Mouse (Mus musculus): Measurements from ENCODE around the gene Sin3a. TPM values are rescaled to one million over a fixed set of nuclear protein-coding genes. Genes with fewer than 3 reads are reported as not detected.

Sin3a gene
- total and polyA plus RNA-seq, 2 experiments from 2014 or later: 13.4 to 85.7 TPM

DNA sequence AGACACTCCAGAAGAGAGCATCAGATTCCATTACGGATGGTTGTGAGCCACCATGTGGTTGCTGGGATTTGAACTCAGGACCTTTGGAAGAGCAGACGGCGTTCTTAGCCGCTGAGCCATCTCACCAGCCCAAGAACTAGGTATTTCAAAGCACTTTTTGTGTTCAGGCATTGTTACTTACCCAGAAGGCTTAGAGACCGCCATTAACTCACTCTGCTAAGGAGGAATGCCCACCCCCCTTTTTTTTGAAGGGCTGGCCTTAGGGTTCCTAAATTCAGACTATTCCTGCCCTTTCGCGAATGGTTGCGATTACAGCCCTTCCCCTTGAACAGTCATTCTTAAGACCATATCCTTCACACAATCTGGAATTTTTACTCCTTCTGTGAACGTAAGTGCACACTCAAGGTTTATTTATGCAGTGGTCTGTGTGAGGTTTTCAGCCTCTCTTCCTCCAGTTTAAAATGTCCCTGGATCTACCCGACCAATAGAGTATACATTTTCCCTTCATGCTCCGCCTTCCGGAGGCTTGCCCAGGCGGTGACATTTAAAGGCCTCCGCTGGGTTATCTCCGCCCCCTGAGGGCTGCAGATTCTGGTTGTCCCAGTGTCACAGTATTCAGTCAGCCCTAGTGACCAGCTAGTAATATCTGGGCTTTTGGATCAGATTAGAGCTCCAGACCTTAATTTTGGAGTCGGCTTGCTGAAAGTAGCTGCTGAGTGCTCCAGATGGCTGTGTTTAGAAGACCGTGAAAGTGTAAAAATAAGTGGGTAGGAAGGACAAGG is 3.2 kb downstream of the Sin3a start:
- peak overlapping the region; percentile 42; the same call in 1 of the 2 replicates for H3K9ac ChIP-seq (replicated peaks; ENCODE audit: low read length, poor library complexity, severe bottlenecking)
- ATAC-seq (ENCODE audit: low FRiP score) (no peak), DNase-seq (ENCODE audit: low spot score) (peak; percentile 71)
- no peak for TF ChIP-seq CTCF (IDR thresholded peaks at IDR 0.05)
- peak overlapping the region; percentile 68 for H3K27ac ChIP-seq (ENCODE audit: low read depth, low read length)
- WGBS: 5% methylated on average over 17 of the region's 17 CpGs
- H3K27me3 ChIP-seq (ENCODE audit: insufficient read depth, low read length): no peaks in the 10 kb centered on the region
- no peaks in the 10 kb centered on the region for H3K9me3 ChIP-seq (ENCODE audit: low read length)
- peak overlapping the region; percentile 96 for H3K4me3 ChIP-seq (ENCODE audit: low read depth, low read length)
- peak overlapping the region; percentile 86 for H3K4me2 ChIP-seq (ENCODE audit: low read depth, low read length, poor library complexity, severe bottlenecking)
- H3K4me1 ChIP-seq (ENCODE audit: insufficient read depth, low read length): peaks cover 15% of the 10 kb centered on the region; the same call in 1 of the 2 replicates
- no peaks in the 10 kb centered on the region for H3K36me3 ChIP-seq (ENCODE audit: insufficient read depth, low read length)

DNA sequence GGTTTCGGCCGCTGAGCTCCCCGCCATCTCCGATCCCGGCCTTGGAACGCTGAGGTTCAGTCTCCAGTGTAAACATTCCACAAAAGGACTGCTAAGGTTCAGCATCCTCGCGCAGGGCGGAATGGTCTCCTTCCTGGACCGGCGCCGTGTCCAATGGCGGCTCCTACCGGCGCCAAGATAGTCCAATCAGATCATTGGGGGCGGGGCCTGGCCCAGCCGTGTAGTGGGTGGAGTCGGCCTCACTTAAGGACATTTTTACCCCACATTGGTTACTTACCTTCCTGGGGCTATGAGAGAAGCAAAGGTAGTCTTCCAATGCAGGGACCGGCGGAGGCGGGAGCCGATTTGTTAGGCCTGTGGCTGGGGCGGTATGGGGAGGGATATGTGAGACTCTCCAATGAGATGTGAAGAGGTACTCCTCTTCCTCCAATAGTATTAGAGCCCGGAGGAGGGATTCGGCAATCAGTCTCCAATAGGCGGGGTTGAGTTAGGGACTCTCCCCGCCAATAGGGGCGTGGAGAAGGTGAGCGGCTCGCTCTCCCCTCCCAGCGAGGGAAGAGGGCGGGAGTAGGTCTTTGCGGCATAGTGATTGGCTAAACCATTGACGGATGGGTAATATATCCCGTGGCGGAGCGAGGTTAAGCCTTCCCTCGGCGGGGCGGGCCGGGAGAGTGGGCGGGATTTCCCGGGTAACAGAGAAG is 4.0 kb downstream of the Sin3a start:
- WGBS: under 1% methylated on average over 43 of the region's 43 CpGs
- no peaks in the 10 kb centered on the region for H3K36me3 ChIP-seq (ENCODE audit: insufficient read depth, low read length)
- ATAC-seq (ENCODE audit: low FRiP score): peak; percentile 91

DNA sequence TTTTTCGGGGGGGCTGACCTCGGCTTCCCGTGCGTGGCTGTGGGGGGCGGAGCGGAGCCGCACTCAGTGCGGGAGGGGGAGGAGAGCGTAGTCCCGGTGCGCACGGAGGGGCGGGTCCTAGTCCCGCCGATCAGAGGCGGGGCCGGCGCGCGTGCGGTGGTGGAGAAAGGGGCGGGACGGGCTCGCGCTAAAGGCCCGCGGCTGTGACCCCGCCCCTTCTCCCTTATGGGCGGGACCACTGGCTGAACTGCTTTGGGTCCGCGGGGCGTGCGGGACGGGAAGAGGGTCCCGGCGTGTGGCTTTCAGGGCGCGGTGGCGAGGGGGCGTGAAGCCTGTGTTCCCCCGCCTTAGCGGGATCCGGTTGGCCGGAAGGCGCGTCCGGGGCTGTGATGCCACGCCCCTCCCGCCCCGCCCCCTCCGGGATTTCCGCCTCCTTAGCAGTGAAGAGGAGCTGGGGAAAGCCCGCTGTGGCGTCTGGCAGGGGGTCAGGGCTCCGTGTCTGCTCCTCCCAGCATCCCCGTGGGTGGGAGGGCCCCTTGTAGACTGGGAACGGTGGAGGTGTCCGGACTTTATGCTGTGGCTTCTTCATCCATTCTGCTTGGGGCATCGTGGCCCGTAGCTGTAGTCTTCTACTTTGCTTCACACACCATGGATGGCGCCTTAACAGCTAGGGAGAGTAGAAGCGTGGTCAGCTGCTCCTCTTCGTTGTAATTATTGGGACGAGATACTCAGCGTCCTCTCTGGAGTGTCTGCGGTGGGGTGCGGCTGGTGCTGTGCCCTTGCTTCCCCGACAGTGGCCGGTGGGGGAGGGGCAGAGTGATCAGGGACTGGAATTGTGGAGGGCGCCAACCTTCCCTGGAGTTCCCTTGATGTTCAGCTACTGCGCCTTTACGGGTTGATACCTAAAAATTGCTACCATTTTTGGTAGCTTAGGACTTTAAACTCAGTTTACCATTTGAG is 5.1 kb downstream of the Sin3a start:
- H3K9me3 ChIP-seq (ENCODE audit: low read length): no peaks in the 10 kb centered on the region
- H3K36me3 ChIP-seq (ENCODE audit: insufficient read depth, low read length): no peaks in the 10 kb centered on the region
- ATAC-seq (ENCODE audit: low FRiP score) (peak; percentile 28), DNase-seq (ENCODE audit: low spot score) (peak; percentile 89)
- peak overlapping the region; percentile 96 for H3K4me3 ChIP-seq (ENCODE audit: low read depth, low read length)
- no peaks in the 10 kb centered on the region for H3K27me3 ChIP-seq (ENCODE audit: insufficient read depth, low read length)
- TF ChIP-seq CTCF (IDR thresholded peaks at IDR 0.05): no peak
- peak overlapping the region; percentile 97 for H3K27ac ChIP-seq (ENCODE audit: low read depth, low read length)
- peak overlapping the region; percentile 83 for H3K4me2 ChIP-seq (ENCODE audit: low read depth, low read length, poor library complexity, severe bottlenecking)
- peak overlapping the region; percentile 77 for H3K9ac ChIP-seq (replicated peaks; ENCODE audit: low read length, poor library complexity, severe bottlenecking)
- peaks cover 15% of the 10 kb centered on the region; the same call in 1 of the 2 replicates for H3K4me1 ChIP-seq (ENCODE audit: insufficient read depth, low read length)
- under 1% methylated on average over 43 of the region's 72 CpGs for WGBS

More for the DNA sequence above, 4.0 kb downstream of the Sin3a start:
- peak; percentile 100 for DNase-seq (ENCODE audit: low spot score)
- Histone ChIP-seq H3K4me3 (ENCODE audit: low read depth, low read length) (peak overlapping the region; percentile 96), H3K27ac (ENCODE audit: low read depth, low read length) (peak overlapping the region; percentile 97), H3K9me3 (ENCODE audit: low read length) (no peaks in the 10 kb centered on the region), H3K9ac (replicated peaks; ENCODE audit: low read length, poor library complexity, severe bottlenecking) (peak overlapping the region; percentile 77), H3K4me2 (ENCODE audit: low read depth, low read length, poor library complexity, severe bottlenecking) (peak overlapping the region; percentile 86), H3K27me3 (ENCODE audit: insufficient read depth, low read length) (no peaks in the 10 kb centered on the region), H3K4me1 (ENCODE audit: insufficient read depth, low read length) (peaks cover 15% of the 10 kb centered on the region; the same call in 1 of the 2 replicates)
- TF ChIP-seq CTCF (IDR thresholded peaks at IDR 0.05): peak; percentile 37; the same call in 1 of the 2 replicates

DNA sequence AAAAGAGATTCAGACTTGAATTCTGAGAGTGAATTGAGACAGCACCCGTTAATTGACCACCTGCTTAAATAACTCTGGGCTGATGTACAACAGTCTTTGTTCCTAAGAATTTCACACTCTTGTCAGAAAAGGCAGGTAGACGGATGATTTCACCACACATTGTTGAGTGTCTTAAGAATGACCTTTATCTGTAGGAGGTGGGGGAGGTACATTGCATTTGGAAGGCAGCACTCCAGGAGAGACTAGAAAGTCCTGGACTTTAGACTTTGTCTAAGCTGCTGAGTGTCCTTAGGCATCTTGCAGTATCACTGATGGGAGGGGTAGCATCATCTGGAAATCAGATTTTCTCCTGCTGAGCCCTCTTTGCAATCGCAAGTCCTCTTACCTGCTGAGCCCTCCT is 10.4 kb downstream of the Sin3a start:
- Histone ChIP-seq H3K4me1 (ENCODE audit: insufficient read depth, low read length) (no peaks in the 10 kb centered on the region), H3K4me2 (ENCODE audit: low read depth, low read length, poor library complexity, severe bottlenecking) (no peak overlapping the region), H3K36me3 (ENCODE audit: insufficient read depth, low read length) (peaks cover 6% of the 10 kb centered on the region), H3K9ac (replicated peaks; ENCODE audit: low read length, poor library complexity, severe bottlenecking) (no peak overlapping the region), H3K9me3 (ENCODE audit: low read length) (no peaks in the 10 kb centered on the region), H3K27me3 (ENCODE audit: insufficient read depth, low read length) (no peaks in the 10 kb centered on the region), H3K27ac (ENCODE audit: low read depth, low read length) (no peak overlapping the region), H3K4me3 (ENCODE audit: low read depth, low read length) (no peak overlapping the region)
- no peak for TF ChIP-seq CTCF (IDR thresholded peaks at IDR 0.05)
- ATAC-seq (ENCODE audit: low FRiP score) (no peak), DNase-seq (ENCODE audit: low spot score) (no peak)
- WGBS: 77% methylated on average over 3 of the region's 3 CpGs

DNA sequence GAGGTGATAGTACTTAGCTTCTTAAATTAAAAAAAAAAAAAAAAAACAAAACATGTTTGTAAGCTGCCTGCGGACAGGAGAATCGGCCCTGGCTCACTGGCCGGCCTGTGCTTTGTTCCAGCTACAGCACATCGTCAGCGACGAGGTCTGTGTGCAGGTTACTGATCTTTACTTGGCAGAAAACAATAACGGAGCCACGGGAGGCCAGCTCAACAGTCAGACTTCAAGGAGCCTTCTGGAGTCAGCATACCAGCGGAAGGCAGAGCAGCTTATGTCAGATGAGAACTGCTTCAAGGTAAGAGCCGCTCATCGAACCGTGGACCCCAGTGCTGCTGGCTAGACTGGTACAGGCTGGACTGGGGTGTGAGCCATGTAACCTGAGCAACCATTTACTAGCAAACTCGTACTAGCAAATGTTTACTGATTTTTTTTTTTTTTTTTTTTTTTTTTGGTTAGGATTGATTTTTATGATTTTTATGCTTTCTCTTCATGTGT is 45.5 kb downstream of the Sin3a start:
- no peak overlapping the region for H3K4me3 ChIP-seq (ENCODE audit: low read depth, low read length)
- no peak for DNase-seq (ENCODE audit: low spot score)
- peaks cover 53% of the 10 kb centered on the region for H3K36me3 ChIP-seq (ENCODE audit: insufficient read depth, low read length)
- no peak for TF ChIP-seq CTCF (IDR thresholded peaks at IDR 0.05)
- no peaks in the 10 kb centered on the region for H3K27me3 ChIP-seq (ENCODE audit: insufficient read depth, low read length)
- H3K4me1 ChIP-seq (ENCODE audit: insufficient read depth, low read length): no peaks in the 10 kb centered on the region
- H3K9ac ChIP-seq (replicated peaks; ENCODE audit: low read length, poor library complexity, severe bottlenecking): no peak overlapping the region
- no peak overlapping the region for H3K4me2 ChIP-seq (ENCODE audit: low read depth, low read length, poor library complexity, severe bottlenecking)
- 86% methylated on average over 13 of the region's 13 CpGs for WGBS
- no peak overlapping the region for H3K27ac ChIP-seq (ENCODE audit: low read depth, low read length)
- no peaks in the 10 kb centered on the region for H3K9me3 ChIP-seq (ENCODE audit: low read length)
- ATAC-seq (ENCODE audit: low FRiP score): no peak

Measured in midbrain, postnatal 0 days (tissue).